Mouse (Mus musculus) MEL-GATA-1-ER (cell line): ENCODE measurements at regions not wholly inside any gene's neighbourhood (a gene's known extent, or its start where the extent isn't known, plus 50 kb on each side); places are given as distances from the start of the nearest gene placed in this dataset.

Experiments
- DNase-seq: peaks from one replicate; pipeline ENCODE4 v3.0.0-alpha.2; 2012; ENCODE audit warnings: low read depth; ENCODE audit errors: extremely low read depth

GRCm38 (mm10) chr14:45984135-45984892 lies 326.4 kb upstream of the Ddhd1 start:
- DNase-seq: no peak

GRCm38 (mm10) chr14:45992041-45992869 lies 334.3 kb upstream of the Ddhd1 start:
- no peak for DNase-seq

GRCm38 (mm10) chr14:45992870-45993135 lies 334.9 kb upstream of the Ddhd1 start:
- no peak for DNase-seq

- no peak for DNase-seq
These were observed 335.7 kb upstream of the Ddhd1 start for GRCm38 (mm10) chr14:45993669-45994068.

- no peak for DNase-seq
These were observed 338.8 kb upstream of the Ddhd1 start for GRCm38 (mm10) chr14:45996760-45997159.

- no peak for DNase-seq
These were observed 346.1 kb upstream of the Ddhd1 start for GRCm38 (mm10) chr14:46004078-46004477.

- DNase-seq: no peak
These were observed 347.4 kb upstream of the Ddhd1 start for GRCm38 (mm10) chr14:46005307-46005706.

- DNase-seq: no peak
These were observed 355.3 kb upstream of the Ddhd1 start for GRCm38 (mm10) chr14:46013232-46013631.

- DNase-seq: no peak
These were observed 356.1 kb upstream of the Ddhd1 start for GRCm38 (mm10) chr14:46014090-46014489.

- DNase-seq: no peak
These were observed 357.9 kb upstream of the Ddhd1 start for GRCm38 (mm10) chr14:46015682-46016400.

- no peak for DNase-seq
These were observed 358.8 kb upstream of the Ddhd1 start for GRCm38 (mm10) chr14:46016701-46017106.

- no peak for DNase-seq
These were observed 359.3 kb upstream of the Ddhd1 start for GRCm38 (mm10) chr14:46017286-46017685.

GRCm38 (mm10) chr14:46017976-46018375 lies 360.0 kb upstream of the Ddhd1 start:
- no peak for DNase-seq

GRCm38 (mm10) chr14:46019240-46020025 lies 359.8 kb upstream of the Gm15217 start:
- no peak for DNase-seq

GRCm38 (mm10) chr14:46034301-46034700 lies 344.9 kb upstream of the Gm15217 start:
- DNase-seq: no peak

- DNase-seq: no peak
These were observed 318.4 kb upstream of the Gm15217 start for GRCm38 (mm10) chr14:46060622-46061381.

- DNase-seq: no peak
These were observed 312.0 kb upstream of the Gm15217 start for GRCm38 (mm10) chr14:46067102-46067801.

- no peak for DNase-seq
These were observed 308.0 kb upstream of the Gm15217 start for GRCm38 (mm10) chr14:46071244-46071643.

- DNase-seq: peak; percentile 1
These were observed 302.5 kb upstream of the Gm15217 start for GRCm38 (mm10) chr14:46076738-46077137.
